Mouse (Mus musculus) kidney, embryonic 15.5 days (tissue): ENCODE measurements around the gene Itga9. TPM values are rescaled to one million over a fixed set of nuclear protein-coding genes. Genes with fewer than 3 reads are reported as not detected.
A peak's percentile ranks its signal among the peaks of the same experiment; 100 is the strongest.

Experiments
- ATAC-seq: fragments of 200-750 bp; cut with Nextera tagmentation; replicated peaks from 2 replicates; pipeline ENCODE4 v1.8.0; 2017; ENCODE audit warnings: moderate TSS enrichment; ENCODE audit not compliant: low FRiP score
- H3K27ac ChIP-seq: fragments of 300-500 bp; sonication (generic); 2 replicates; pipeline ENCODE4 v1.5.1; 2015; ENCODE audit warnings: mild to moderate bottlenecking, inconsistent platforms
- H3K27me3 ChIP-seq: fragments of 300-500 bp; sonication (generic); 2 replicates; pipeline ENCODE4 v1.6.1; 2015; ENCODE audit warnings: inconsistent platforms
- H3K36me3 ChIP-seq: fragments of 300-500 bp; sonication (generic); 2 replicates; pipeline ENCODE4 v1.6.1; 2015; ENCODE audit warnings: inconsistent platforms
- H3K4me1 ChIP-seq: fragments of 300-500 bp; sonication (generic); 2 replicates; pipeline ENCODE4 v1.6.1; 2015; ENCODE audit warnings: inconsistent platforms
- H3K4me2 ChIP-seq: fragments of 300-500 bp; sonication (generic); 2 replicates; pipeline ENCODE4 v1.6.1; 2015; ENCODE audit warnings: moderate library complexity, mild to moderate bottlenecking, inconsistent platforms
- H3K4me3 ChIP-seq: fragments of 300-500 bp; sonication (generic); replicated peaks from 2 replicates; pipeline ENCODE4 v1.5.1; 2015; ENCODE audit warnings: mild to moderate bottlenecking, inconsistent platforms
- H3K9ac ChIP-seq: fragments of 300-500 bp; sonication (generic); 2 replicates; pipeline ENCODE4 v1.6.1; 2015; ENCODE audit warnings: mild to moderate bottlenecking, inconsistent platforms
- H3K9me3 ChIP-seq: fragments of 300-500 bp; sonication (generic); replicated peaks from 2 replicates; pipeline ENCODE4 v1.6.1; 2016; ENCODE audit warnings: inconsistent platforms
- WGBS: fragments of 180-500 bp; shearing (Covaris S2); methylation state at CpG from one replicate; pipeline ENCODE4 v1.1.7; 2015; ENCODE audit warnings: mixed read lengths; 5-methylcytosine and 5-hydroxymethylcytosine counted together
- polyA plus RNA-seq: library from polyadenylated mRNA; unstranded; fragments of >200 nt; fragmentation: Nextera tagmentation; extraction: Ambion mirVana; gene quantifications from 2 replicates; pipeline ENCODE4 v1.2.1, GENCODE M21; 2015

Gene Itga9
- polyA plus RNA-seq: 25.8 and 26.1 TPM in 2 replicates

DNA sequence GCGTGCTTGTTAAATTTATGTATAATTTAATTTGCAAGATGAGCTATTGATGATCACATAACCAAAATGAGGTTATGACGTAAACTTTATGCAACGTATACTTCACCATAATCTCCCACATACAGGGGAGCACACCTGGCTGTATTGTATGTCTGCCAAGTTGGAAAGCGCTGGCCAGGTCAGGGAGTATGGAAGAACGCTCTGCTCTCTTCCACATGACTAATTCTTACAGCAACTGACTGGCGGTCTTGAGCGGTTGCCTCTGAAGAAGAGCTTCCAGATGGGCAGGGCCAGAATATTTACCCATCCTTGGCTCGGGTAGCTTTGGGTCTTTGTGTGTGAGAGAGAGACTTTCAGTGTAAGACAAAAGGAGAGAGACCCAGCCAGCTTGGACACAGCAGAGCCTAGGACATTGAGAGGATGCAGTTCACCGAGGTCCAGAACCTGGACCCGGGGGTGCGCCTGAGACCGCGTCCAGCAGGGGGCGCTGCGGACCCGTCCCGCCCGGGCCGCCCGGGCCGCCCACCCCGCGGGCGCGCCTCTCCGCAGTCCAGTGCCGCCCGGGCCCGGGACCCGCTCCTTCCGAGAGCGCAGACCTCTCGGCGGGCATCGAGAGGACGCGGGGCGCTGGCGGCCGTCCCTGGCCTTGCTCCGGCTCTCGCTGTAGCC lies at the start of gene Itga9:
TSS of gene Itga9 (plus strand) at position 543 of the 669 bp plus-strand sequence.
- Histone ChIP-seq H3K9me3 (no peaks in the 10 kb centered on the region), H3K4me2 (peak within 1 kb of the TSS; percentile 87), H3K4me1 (peaks cover 50% of the 10 kb centered on the region), H3K4me3 (peak within 1 kb of the TSS; percentile 84), H3K9ac (peak within 1 kb of the TSS; percentile 96), H3K36me3 (no peaks in the 10 kb centered on the region), H3K27me3 (no peaks in the 10 kb centered on the region), H3K27ac (peak within 1 kb of the TSS; percentile 83)
- 9% methylated on average over 42 of the region's 42 CpGs for WGBS
- ATAC-seq: peak; percentile 85

DNA sequence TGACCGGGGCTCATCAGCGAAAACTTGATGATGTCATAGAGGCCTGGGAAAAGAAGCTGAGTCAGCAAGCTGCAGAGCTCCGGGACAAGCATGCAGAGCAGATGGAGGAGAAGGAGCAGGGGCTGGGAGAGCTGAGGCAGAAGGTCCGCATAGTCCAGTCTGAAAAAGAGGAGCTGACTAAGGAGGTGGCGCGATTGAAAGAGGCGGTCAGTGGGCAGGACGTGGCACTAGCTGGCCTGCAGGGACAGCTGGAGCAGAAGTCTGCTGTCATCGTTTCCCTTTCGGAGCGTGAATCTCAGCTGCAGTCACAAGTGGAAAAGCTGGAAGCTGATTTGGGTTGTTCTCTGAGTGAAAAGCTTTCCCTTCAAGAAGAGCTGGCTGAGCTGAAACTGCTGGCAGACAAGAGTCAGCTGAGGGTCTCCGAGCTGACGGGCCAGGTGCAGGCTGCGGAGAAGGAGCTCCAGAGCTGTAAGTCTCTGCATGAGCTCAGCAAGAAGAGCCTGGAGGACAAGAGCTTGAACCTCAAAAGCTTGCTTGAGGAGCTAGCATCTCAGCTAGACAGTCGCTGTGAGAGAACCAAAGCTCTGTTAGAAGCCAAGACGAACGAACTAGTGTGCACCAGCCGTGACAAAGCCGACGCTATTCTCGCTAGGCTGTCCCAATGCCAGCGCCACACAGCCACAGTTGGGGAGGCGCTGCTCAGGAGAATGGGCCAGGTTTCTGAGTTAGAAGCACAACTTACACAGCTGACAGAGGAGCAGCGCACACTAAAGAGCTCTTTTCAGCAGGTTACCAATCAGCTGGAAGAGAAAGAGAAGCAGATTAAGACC lies 49.3 kb upstream of the Itga9 start:
- Histone ChIP-seq H3K36me3 (peaks cover 89% of the 10 kb centered on the region), H3K4me3 (no peak overlapping the region), H3K4me1 (no peaks in the 10 kb centered on the region), H3K27me3 (no peaks in the 10 kb centered on the region), H3K9me3 (no peaks in the 10 kb centered on the region), H3K9ac (no peak overlapping the region), H3K4me2 (no peak overlapping the region), H3K27ac (no peak overlapping the region)
- no peak for ATAC-seq
- WGBS: 87% methylated on average over 24 of the region's 24 CpGs

DNA sequence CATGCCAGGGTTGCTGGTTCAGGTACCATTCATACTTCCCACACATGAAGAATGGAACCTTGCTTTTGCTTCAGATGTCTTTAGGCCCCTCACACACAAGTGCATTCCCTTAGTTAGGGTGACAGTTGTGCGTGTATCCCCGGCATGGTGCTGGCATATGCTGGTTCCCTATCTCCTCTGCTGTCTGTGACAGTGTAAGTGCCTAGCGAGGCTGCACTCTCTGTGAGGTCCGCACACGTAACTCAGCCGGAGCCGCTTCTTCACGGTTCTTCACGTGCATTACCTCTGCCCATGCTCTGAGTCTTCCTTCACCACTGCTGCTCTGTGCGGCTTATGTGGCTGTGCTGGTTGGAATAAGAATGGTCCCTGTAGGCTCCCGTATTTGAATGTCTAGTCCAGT lies 43.1 kb upstream of the Itga9 start:
- H3K9ac ChIP-seq: no peak overlapping the region
- no peak overlapping the region for H3K4me2 ChIP-seq
- no peak overlapping the region for H3K27ac ChIP-seq
- H3K4me1 ChIP-seq: no peaks in the 10 kb centered on the region
- H3K27me3 ChIP-seq: no peaks in the 10 kb centered on the region
- H3K4me3 ChIP-seq: no peak overlapping the region
- H3K9me3 ChIP-seq: no peaks in the 10 kb centered on the region
- peaks cover 96% of the 10 kb centered on the region for H3K36me3 ChIP-seq
- no peak for ATAC-seq
- WGBS: 94% methylated on average over 11 of the region's 11 CpGs

DNA sequence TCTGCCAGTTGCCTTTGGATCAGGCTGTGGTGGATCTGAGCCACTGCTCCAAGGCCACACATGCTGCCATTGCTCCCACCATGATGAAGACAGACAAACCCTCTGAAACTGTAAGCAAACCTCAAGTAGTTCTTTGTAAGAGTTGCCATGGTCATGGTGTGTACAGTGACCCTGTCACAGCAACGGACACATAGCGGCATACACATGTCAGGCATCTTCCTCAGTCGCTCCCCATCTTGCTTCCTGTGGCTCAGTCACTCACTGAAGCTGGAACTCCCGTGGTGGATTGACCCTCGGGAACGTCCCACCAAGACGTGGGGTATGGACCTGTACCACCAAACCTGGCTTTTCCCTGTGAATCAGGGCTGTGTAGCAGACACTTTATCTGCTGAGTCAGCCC lies 42.6 kb upstream of the Itga9 start:
- no peaks in the 10 kb centered on the region for H3K4me1 ChIP-seq
- H3K4me2 ChIP-seq: no peak overlapping the region
- H3K27me3 ChIP-seq: no peaks in the 10 kb centered on the region
- WGBS: 94% methylated on average over 7 of the region's 7 CpGs
- H3K36me3 ChIP-seq: peaks cover 92% of the 10 kb centered on the region
- H3K9ac ChIP-seq: no peak overlapping the region
- no peak overlapping the region for H3K27ac ChIP-seq
- no peaks in the 10 kb centered on the region for H3K9me3 ChIP-seq
- no peak for ATAC-seq
- H3K4me3 ChIP-seq: no peak overlapping the region

DNA sequence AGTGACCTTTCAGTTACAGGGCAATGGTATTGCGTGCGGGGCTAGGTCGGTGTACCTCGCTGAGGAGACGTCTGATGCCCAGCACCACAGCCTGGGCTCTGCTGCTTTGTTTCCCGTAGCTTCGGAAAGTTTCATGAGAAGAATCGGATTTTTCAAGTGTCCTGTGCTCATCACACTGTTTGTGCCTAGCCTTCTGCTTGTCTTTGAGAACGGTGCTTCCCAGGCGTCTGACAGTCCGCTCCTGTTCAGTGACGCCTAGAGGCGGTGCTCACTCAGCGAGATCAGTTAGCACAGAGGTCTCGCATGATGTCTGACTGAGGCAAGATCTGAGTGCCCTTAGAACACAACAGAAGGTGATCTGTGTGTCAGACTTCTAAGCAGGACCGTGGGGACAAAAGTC lies 41.8 kb upstream of the Itga9 start:
- no peaks in the 10 kb centered on the region for H3K27me3 ChIP-seq
- no peak overlapping the region for H3K9ac ChIP-seq
- H3K27ac ChIP-seq: no peak overlapping the region
- 89% methylated on average over 16 of the region's 16 CpGs for WGBS
- peaks cover 92% of the 10 kb centered on the region for H3K36me3 ChIP-seq
- no peaks in the 10 kb centered on the region for H3K4me1 ChIP-seq
- H3K4me3 ChIP-seq: no peak overlapping the region
- H3K4me2 ChIP-seq: no peak overlapping the region
- H3K9me3 ChIP-seq: no peaks in the 10 kb centered on the region
- ATAC-seq: no peak

DNA sequence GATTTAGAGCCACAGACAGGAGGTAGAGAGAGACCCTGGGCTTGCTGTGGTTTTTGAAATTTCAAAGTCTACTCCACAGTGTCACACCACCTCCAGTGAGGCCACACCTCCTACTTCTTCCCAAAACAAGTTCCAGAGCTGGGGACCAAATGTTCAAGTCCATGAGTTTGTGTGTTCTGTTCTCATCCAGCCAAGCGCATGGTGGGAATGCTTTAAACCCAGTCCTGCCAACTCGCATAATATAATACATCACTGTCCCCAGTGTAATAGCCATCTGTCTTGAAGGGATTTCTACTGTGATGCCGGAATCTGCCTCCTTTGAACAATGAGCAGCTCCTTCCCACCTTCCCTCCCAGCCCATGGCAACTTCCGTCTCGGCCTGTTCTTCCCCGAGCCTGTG lies 37.2 kb upstream of the Itga9 start:
- Histone ChIP-seq H3K9me3 (no peaks in the 10 kb centered on the region), H3K4me1 (no peaks in the 10 kb centered on the region), H3K4me3 (no peak overlapping the region), H3K9ac (no peak overlapping the region), H3K4me2 (no peak overlapping the region), H3K27ac (no peak overlapping the region), H3K27me3 (no peaks in the 10 kb centered on the region), H3K36me3 (peaks cover 89% of the 10 kb centered on the region)
- 88% methylated on average over 6 of the region's 6 CpGs for WGBS
- no peak for ATAC-seq

DNA sequence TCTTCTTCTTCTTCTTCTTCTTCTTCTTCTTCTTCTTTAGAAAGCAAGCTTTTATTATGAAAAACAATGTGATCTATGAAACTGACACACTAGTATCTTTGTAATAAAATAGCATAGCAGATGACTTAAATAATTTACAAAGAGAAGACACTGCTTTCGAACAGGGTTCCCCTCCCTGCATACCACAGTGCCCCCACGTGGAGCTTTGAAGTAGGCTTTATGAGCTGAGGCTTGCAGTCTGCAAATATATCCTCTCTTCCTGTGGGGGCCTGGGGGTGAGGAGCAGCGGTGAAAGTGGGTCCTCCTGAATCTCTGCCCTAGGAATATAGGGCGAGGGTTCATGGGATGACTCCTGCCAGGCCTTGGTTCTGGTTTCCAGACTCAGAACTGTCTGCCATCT lies 35.6 kb upstream of the Itga9 start:
- Histone ChIP-seq H3K36me3 (peaks cover 89% of the 10 kb centered on the region), H3K27me3 (no peaks in the 10 kb centered on the region), H3K4me2 (no peak overlapping the region), H3K4me1 (no peaks in the 10 kb centered on the region), H3K9me3 (no peaks in the 10 kb centered on the region), H3K9ac (no peak overlapping the region), H3K27ac (no peak overlapping the region), H3K4me3 (no peak overlapping the region)
- ATAC-seq: no peak
- 78% methylated on average over 4 of the region's 4 CpGs for WGBS

DNA sequence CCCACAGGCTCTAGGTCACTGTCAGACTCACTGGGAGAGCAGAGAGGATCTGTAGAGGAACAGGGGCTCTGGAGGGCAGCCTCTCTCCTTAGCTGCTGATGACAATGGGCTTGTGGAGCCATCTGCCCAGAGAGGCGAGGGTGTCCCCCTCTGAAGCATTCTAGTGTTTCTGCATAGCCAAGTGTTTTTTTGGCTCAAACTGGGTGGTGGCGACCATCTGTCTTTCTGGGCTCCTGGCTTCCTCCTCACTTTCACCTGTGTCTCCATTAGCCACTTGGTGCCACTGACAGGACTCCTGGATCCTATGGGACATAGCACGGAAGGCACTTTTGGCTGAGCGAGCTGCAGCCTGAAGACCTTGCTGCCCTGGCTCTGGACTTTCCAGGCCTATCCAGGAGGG lies 34.8 kb upstream of the Itga9 start:
- Histone ChIP-seq H3K4me1 (no peaks in the 10 kb centered on the region), H3K36me3 (peaks cover 89% of the 10 kb centered on the region), H3K4me2 (no peak overlapping the region), H3K27me3 (no peaks in the 10 kb centered on the region), H3K27ac (no peak overlapping the region), H3K4me3 (no peak overlapping the region), H3K9me3 (no peaks in the 10 kb centered on the region), H3K9ac (no peak overlapping the region)
- ATAC-seq: no peak
- WGBS: 85% methylated on average over 4 of the region's 4 CpGs

DNA sequence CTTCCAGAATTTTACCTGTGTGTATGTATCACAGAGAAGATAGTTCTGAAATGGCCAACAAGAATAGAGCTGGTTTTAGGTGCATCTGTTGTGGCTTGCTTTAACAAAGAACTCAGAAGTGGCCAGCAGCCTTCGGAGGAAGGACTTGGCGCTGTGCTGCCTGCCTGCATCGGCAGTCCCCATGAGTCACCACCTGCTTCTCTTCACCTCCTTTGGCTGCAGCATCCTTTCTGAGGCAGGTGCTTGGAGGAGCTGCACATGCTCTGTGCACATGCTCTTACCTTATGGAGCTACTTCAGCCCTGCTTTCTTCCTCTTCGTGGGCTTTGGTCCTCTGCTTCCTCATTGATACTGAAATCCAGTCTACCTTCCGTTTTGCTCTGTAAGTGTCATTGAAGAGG lies 31.6 kb upstream of the Itga9 start:
- H3K36me3 ChIP-seq: peaks cover 91% of the 10 kb centered on the region
- H3K9ac ChIP-seq: no peak overlapping the region
- ATAC-seq: no peak
- H3K27me3 ChIP-seq: no peaks in the 10 kb centered on the region
- H3K4me1 ChIP-seq: no peaks in the 10 kb centered on the region
- H3K4me2 ChIP-seq: no peak overlapping the region
- no peaks in the 10 kb centered on the region for H3K9me3 ChIP-seq
- H3K4me3 ChIP-seq: no peak overlapping the region
- 93% methylated on average over 5 of the region's 5 CpGs for WGBS
- H3K27ac ChIP-seq: no peak overlapping the region

DNA sequence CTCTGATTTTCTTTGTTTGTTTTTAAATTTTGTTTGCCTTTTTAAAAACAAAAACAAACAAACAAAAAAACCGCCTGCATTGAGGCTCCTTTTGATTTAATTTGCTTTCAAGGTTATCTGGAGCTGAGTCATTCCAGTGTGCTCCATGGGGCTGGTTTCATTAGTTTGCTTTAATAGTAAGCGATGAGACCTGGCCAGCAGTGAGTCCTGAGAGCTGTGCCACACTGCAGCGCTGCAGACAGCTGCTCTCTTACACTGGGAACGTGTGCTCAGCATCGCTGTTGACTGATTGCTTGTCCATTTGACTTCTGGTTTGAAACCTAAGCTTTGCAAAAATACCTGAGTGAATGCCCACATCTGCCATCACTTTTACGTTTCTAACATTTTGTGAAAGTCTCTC lies 26.1 kb upstream of the Itga9 start:
- no peak overlapping the region for H3K4me3 ChIP-seq
- no peak overlapping the region for H3K27ac ChIP-seq
- H3K4me1 ChIP-seq: no peaks in the 10 kb centered on the region
- H3K9me3 ChIP-seq: no peaks in the 10 kb centered on the region
- H3K9ac ChIP-seq: no peak overlapping the region
- no peak overlapping the region for H3K4me2 ChIP-seq
- peaks cover 88% of the 10 kb centered on the region for H3K36me3 ChIP-seq
- WGBS: 77% methylated on average over 6 of the region's 6 CpGs
- no peak for ATAC-seq
- H3K27me3 ChIP-seq: no peaks in the 10 kb centered on the region

DNA sequence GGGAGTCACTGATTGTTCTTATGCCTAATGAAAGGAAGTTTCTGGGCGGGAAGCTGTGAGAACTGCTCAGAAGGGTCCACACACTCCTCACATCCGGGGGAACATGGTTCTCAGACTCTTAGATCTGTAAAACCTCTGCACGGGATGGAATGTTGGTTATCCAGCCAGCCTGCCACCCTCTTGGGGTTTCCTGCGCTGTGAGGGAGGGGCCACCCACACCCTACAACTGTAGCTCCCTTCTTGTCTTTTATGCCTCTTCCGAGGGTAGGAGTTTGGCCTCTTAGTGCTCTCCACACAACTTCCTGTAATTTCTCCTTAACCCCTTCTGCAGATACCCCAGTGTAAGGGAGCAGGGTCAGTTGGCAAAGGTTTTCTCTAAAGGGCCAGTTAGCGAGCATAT lies 23.7 kb upstream of the Itga9 start:
- Histone ChIP-seq H3K27ac (no peak overlapping the region), H3K27me3 (no peaks in the 10 kb centered on the region), H3K9ac (no peak overlapping the region), H3K36me3 (peaks cover 66% of the 10 kb centered on the region), H3K4me2 (no peak overlapping the region), H3K9me3 (no peaks in the 10 kb centered on the region), H3K4me1 (0 out of 2 replicates have a peak, but pooled peaks cover 5% of the 10 kb centered on the region), H3K4me3 (no peak overlapping the region)
- no peak for ATAC-seq
- WGBS: 65% methylated on average over 6 of the region's 6 CpGs

DNA sequence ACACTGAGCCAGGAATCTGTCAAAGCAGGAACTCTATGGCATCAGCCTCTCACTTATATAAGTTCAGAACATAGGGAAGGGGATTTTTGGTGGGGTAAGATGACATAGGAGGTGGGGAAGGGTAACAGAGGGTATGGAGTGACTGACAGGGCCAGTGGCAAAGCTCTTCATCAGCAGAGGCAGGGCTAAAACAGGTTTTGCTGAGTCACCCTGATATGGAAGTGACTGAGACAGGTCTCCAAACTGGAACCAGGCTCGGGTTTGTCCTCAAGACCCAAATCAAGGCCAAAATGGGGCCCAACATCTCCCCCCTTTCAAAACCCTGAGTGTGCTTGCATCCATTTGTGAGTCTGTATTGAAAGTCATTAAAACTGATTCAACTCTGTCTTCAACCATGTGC lies 21.7 kb upstream of the Itga9 start:
- H3K4me1 ChIP-seq: peaks cover 12% of the 10 kb centered on the region; the same call in 1 of the 2 replicates
- no peaks in the 10 kb centered on the region for H3K9me3 ChIP-seq
- no peak overlapping the region for H3K9ac ChIP-seq
- H3K27me3 ChIP-seq: no peaks in the 10 kb centered on the region
- ATAC-seq: no peak
- no peak overlapping the region for H3K4me2 ChIP-seq
- H3K36me3 ChIP-seq: peaks cover 46% of the 10 kb centered on the region
- H3K27ac ChIP-seq: no peak overlapping the region
- 68% methylated on average over 1 of the region's 1 CpGs for WGBS
- H3K4me3 ChIP-seq: no peak overlapping the region
